11 mouse cellular contexts compared by ENCODE assay signal in the genomic region with DNA sequence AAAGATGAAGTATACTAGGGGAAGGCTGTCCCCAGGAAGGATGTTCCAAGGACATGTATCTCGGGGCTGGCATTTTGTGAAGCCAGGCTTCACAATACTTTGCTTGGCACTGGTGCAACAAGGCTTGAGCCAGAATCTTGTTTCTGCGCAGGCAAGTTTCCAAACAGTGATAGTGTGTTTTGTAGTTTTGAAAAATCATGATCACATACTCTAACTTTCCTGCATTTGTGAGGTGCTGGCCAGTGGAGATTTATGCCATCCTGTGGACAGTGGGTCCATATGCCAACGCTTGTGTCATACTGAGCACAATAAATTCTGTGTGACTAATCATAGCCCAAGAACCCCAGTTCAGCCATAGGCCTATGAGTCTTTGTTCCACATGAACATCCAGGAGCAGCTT.
A peak's percentile ranks its signal among the peaks of the same experiment; 100 is the strongest.
DNase-seq lines count a peak whose midpoint lies in the region.
"Had no signal": no experiment of that assay in that cellular context is flagged by ENCODE, and none has a peak within 500 bp of the region (broad histone marks: within the 10 kb centered on the region; RNA-seq: fewer than 3 reads in every experiment).

No protein-coding gene starts in this region.

- peak; percentile 52 for DNase-seq in cerebellum, adult 11 months
- no peak for DNase-seq in cerebellum, postnatal 4 days (ENCODE audit: low spot score in 2 of 2)
- peak; percentile 25 to 43 for DNase-seq in layer of hippocampus, postnatal 10 days (ENCODE audit: low spot score in 2 of 2)
- no peak for DNase-seq in layer of hippocampus, postnatal 36 days
- peak; percentile 67 to 68 for DNase-seq in cerebellum, adult 18-20 months
- DNase-seq in cerebellum, postnatal 36 days, result peak; percentile 36 to 64
- no peak for DNase-seq in urinary bladder, adult 18-20 months (ENCODE audit: low spot score in 2 of 2)
- no peak for DNase-seq in kidney, postnatal 25 days
- DNase-seq: liver, postnatal 0 days; lung, postnatal 14 days; thymus, postnatal 14 days had no signal

Comparison
In these comparisons a context has a peak if more than half of its experiments do, and no peak if none do; other contexts are left out.
1. DNase-seq: peak in cerebellum, adult 11 months (single experiment), layer of hippocampus, postnatal 10 days (2 of 2), cerebellum, adult 18-20 months (2 of 2) and cerebellum, postnatal 36 days (2 of 2); none in cerebellum, postnatal 4 days (0 of 2), layer of hippocampus, postnatal 36 days (0 of 2), urinary bladder, adult 18-20 months (0 of 2) and kidney, postnatal 25 days (0 of 2).